In genomic region chr1:158669971-158670592, GRCm38 (mm10) we compare ENCODE assay signal across 8 mouse cellular contexts.
A peak's percentile ranks its signal among the peaks of the same experiment; 100 is the strongest.
DNase-seq lines count a peak whose midpoint lies in the region; ATAC-seq and TF ChIP-seq lines count a peak whose summit lies in the region.

No protein-coding gene starts in this region.

- H3K4me2 ChIP-seq in liver, embryonic 12.5 days: no peak overlapping the region
- no peak overlapping the region for H3K4me2 ChIP-seq in limb, embryonic 13.5 days (replicated peaks)

- no peaks in the 10 kb centered on the region for H3K36me3 ChIP-seq in liver, embryonic 12.5 days
- no peaks in the 10 kb centered on the region for H3K36me3 ChIP-seq in limb, embryonic 13.5 days

- H3K27ac ChIP-seq in liver, embryonic 12.5 days: no peak overlapping the region
- no peak overlapping the region for H3K27ac ChIP-seq in gastrocnemius, adult 2 months
- H3K27ac ChIP-seq in limb, embryonic 13.5 days: no peak overlapping the region

- H3K9me3 ChIP-seq in liver, embryonic 12.5 days (replicated peaks): no peaks in the 10 kb centered on the region
- no peaks in the 10 kb centered on the region for H3K9me3 ChIP-seq in limb, embryonic 13.5 days

- no peaks in the 10 kb centered on the region for H3K27me3 ChIP-seq in liver, embryonic 12.5 days (replicated peaks)
- no peaks in the 10 kb centered on the region for H3K27me3 ChIP-seq in limb, embryonic 13.5 days

- TF ChIP-seq CTCF in gastrocnemius, adult 2 months (IDR thresholded peaks at IDR 0.05): peak; percentile 86

- intact Hi-C loops in gastrocnemius, adult 2 months (cut with DNase I): loop anchor here (1.0 to 2.0 kb wide), 2 partner anchors 281 to 465 kb away; no protein-coding TSS in a partner anchor

- H3K4me1 ChIP-seq in liver, embryonic 12.5 days: no peaks in the 10 kb centered on the region
- H3K4me1 ChIP-seq in limb, embryonic 13.5 days: 0 out of 2 replicates have a peak, but pooled peaks cover 5% of the 10 kb centered on the region

- 39% methylated on average over 3 of the region's 3 CpGs for WGBS in liver, embryonic 12.5 days (ENCODE audit: insufficient replicate concordance)
- 40% methylated on average over 3 of the region's 3 CpGs for WGBS in limb, embryonic 13.5 days

- H3K9ac ChIP-seq in liver, embryonic 12.5 days: no peak overlapping the region
- H3K9ac ChIP-seq in limb, embryonic 13.5 days: no peak overlapping the region

- H3K4me3 ChIP-seq in liver, embryonic 12.5 days: no peak overlapping the region
- no peak overlapping the region for H3K4me3 ChIP-seq in gastrocnemius, adult 2 months
- H3K4me3 ChIP-seq in limb, embryonic 13.5 days: no peak overlapping the region

- ATAC-seq in liver, embryonic 12.5 days: no peak
- ATAC-seq in limb, embryonic 13.5 days (ENCODE audit: low FRiP score, low read depth): peak; percentile 59

- DNase-seq in liver: peak; percentile 42
- DNase-seq in cerebellum, postnatal 10 days: peak; percentile 85 to 87
- DNase-seq in gastrocnemius, adult 2 months: peak; percentile 63
- DNase-seq in kidney, adult 18-20 months: peak; percentile 36
- DNase-seq in naive thymus-derived CD4-positive, alpha-beta T cell, adult 2 months (ENCODE audit: low read depth): peak; percentile 1
- peak; percentile 9 for DNase-seq in testis, postnatal 14 days (ENCODE audit: low spot score)

Comparison
In these comparisons a context has a peak if more than half of its experiments do, and no peak if none do; other contexts are left out.
1. DNase-seq: peak in every context shown above with its lines; median percentile 86 in cerebellum, postnatal 10 days; 63 in gastrocnemius, adult 2 months; 42 in liver; 36 in kidney, adult 18-20 months; 9 in testis, postnatal 14 days; 1 in naive thymus-derived CD4-positive, alpha-beta T cell, adult 2 months.